8 mouse cellular contexts compared by ENCODE assay signal in the genomic region with DNA sequence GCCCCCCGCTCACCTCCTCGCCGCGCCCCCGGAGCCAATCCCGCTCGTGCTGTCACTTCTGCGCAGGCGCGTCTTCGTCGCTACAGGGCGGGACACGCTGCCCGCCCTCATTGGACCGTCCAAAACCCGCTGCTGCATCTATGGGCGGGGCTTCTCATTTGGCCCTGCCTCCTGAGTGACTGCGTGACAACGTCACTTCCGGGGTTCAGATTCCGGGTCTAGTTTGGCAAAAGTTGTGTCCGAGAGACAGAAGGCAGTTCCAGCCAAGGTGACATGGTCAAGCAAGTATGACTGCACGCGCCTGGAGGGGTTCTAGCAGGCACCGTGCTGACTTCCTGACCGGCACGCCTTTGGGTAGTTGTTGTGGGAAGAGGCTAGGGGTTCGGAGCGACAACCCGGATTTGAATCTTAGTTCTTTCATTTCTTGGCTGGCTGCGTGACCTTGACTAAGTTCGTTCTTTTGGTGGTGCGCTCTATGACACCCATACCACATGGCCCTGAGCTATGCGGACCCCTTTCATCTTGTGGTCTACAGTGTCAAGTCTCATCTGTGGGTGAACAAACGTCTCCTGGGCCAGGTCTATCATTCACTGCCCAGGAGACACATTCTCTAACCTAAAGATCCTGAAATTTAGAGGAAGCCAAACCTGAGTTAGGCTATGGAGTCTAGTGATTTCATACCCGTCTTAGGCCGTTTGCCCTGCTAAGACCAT. TPM values are rescaled to one million over a fixed set of nuclear protein-coding genes. Genes with fewer than 3 reads are reported as not detected.
DNase-seq lines count a peak whose midpoint lies in the region; ATAC-seq lines count a peak whose summit lies in the region.

Fkbp2 (minus strand) TSS at position 121 of the 713 bp plus-strand sequence.

- ATAC-seq in megakaryocyte progenitor cell, adult 5-6 weeks (replicated peaks; ENCODE audit: poor library complexity): peak; percentile 55

- DNase-seq in adipocyte (ENCODE audit: low spot score): peak; percentile 100
- DNase-seq in embryo, embryonic 10 days (ENCODE audit: low spot score): peak; percentile 99
- DNase-seq in gastrocnemius, postnatal 10 days: peak; percentile 99
- peak; percentile 100 for DNase-seq in induced T-regulatory cell, adult 2 months (ENCODE audit: low read depth)
- peak; percentile 97 to 98 for DNase-seq in left cerebral cortex, adult 9 months (ENCODE audit: low spot score in 2 of 2)
- DNase-seq in right cerebral cortex, postnatal 14 days: peak; percentile 98
- DNase-seq in yolk sac, embryonic 10.5 days (ENCODE audit: low spot score): peak; percentile 99

RNA-seq across cellular contexts. Expression of gene Fkbp2, which starts in this region (rescaled TPM):
- 10 to 100 TPM; 16.6 to 23.3 TPM for total RNA-seq in gastrocnemius, postnatal 10 days (2021)
- 123 and 129 TPM in 2 replicates for total RNA-seq in megakaryocyte progenitor cell, adult 5-6 weeks (2015)
- total RNA-seq in megakaryocyte progenitor cell, adult 5-6 weeks (2017): 176 and 181 TPM in 2 replicates

Comparison
In these comparisons a context has a peak if more than half of its experiments do, and no peak if none do; other contexts are left out.
1. Peak in every context shown above with its lines: DNase-seq and ATAC-seq.
2. RNA of gene Fkbp2 (total RNA-seq): 123 to 181 TPM in megakaryocyte progenitor cell, adult 5-6 weeks; 16.6 to 23.3 TPM in gastrocnemius, postnatal 10 days; every median in the first group is over 4 times any median in the second.